Mouse (Mus musculus) testis, adult 2 months (tissue): Measurements from ENCODE around the gene Acsm3. TPM values are rescaled to one million over a fixed set of nuclear protein-coding genes. Genes with fewer than 3 reads are reported as not detected.

Experiments
- H3K27ac ChIP-seq: fragments of 200-500 bp; 2 replicates; pipeline ENCODE4 v1.5.1; 2012; ENCODE audit warnings: low read depth, low read length; ENCODE audit not compliant: control insufficient read depth, insufficient read depth
- H3K27me3 ChIP-seq: fragments of 200-500 bp; 2 replicates; pipeline ENCODE4 v1.6.1; 2012; ENCODE audit warnings: mild to moderate bottlenecking, low read length, moderate library complexity; ENCODE audit not compliant: control insufficient read depth, insufficient read depth
- H3K36me3 ChIP-seq: fragments of 200-500 bp; 2 replicates; pipeline ENCODE4 v1.6.1; 2012; ENCODE audit warnings: mild to moderate bottlenecking, low read length; ENCODE audit not compliant: control insufficient read depth, insufficient read depth
- H3K4me1 ChIP-seq: fragments of 200-500 bp; 2 replicates; pipeline ENCODE4 v1.6.1; 2012; ENCODE audit warnings: low read length; ENCODE audit not compliant: control insufficient read depth, insufficient read depth
- H3K4me3 ChIP-seq: fragments of 200-500 bp; 2 replicates; pipeline ENCODE4 v1.5.1; 2012; ENCODE audit warnings: low read depth, mild to moderate bottlenecking, low read length, moderate library complexity, mixed read lengths; ENCODE audit not compliant: control insufficient read depth
- CTCF ChIP-seq: fragments of 200-500 bp; IDR thresholded peaks from 2 replicates; pipeline ENCODE4 v1.5.1; 2012; ENCODE audit warnings: low read depth, mild to moderate bottlenecking, inconsistent platforms, low read length, moderate library complexity; ENCODE audit not compliant: control insufficient read depth, insufficient read depth, insufficient replicate concordance
- POLR2A ChIP-seq: fragments of 200-500 bp; IDR thresholded peaks from 2 replicates; pipeline ENCODE4 v1.6.1; 2012; ENCODE audit warnings: low read depth, mild to moderate bottlenecking, inconsistent platforms, low read length, moderate library complexity; ENCODE audit not compliant: control insufficient read depth
- polyA plus RNA-seq: library from polyadenylated mRNA; depleted of rRNA; stranded (reverse); fragments of >200 nt; gene quantifications from 2 replicates; pipeline ENCODE4 v1.2.3, GENCODE M21; 2012; rRNA removed

Acsm3 gene
- polyA plus RNA-seq, 1 experiment, result 0.42 TPM

- H3K4me3 ChIP-seq, result peak overlapping the region; percentile 13; the same call in 1 of the 2 replicates
- TF ChIP-seq CTCF, result no peak
- TF ChIP-seq POLR2A, result no peak
- 0 out of 2 replicates have a peak, but pooled peaks cover 3% of the 10 kb centered on the region for H3K4me1 ChIP-seq
- peaks cover 2% of the 10 kb centered on the region; the same call in 1 of the 2 replicates for H3K36me3 ChIP-seq
- H3K27ac ChIP-seq, result no peak overlapping the region
- H3K27me3 ChIP-seq, result no peaks in the 10 kb centered on the region
Measured at GRCm38 (mm10) chr7:119795311-119795710, 34.6 kb downstream of the Acsm3 start.

- H3K4me3 ChIP-seq, result no peak overlapping the region
- H3K4me1 ChIP-seq, result no peaks in the 10 kb centered on the region
- TF ChIP-seq CTCF (no peak), POLR2A (no peak)
- H3K27ac ChIP-seq, result no peak overlapping the region
- peaks cover 1% of the 10 kb centered on the region; the same call in 1 of the 2 replicates for H3K36me3 ChIP-seq
- no peaks in the 10 kb centered on the region for H3K27me3 ChIP-seq
Measured at GRCm38 (mm10) chr7:119800488-119800887, 39.8 kb downstream of the Acsm3 start.

GRCm38 (mm10) chr7:119800991-119801390, 40.3 kb downstream of the Acsm3 start:
- no peaks in the 10 kb centered on the region for H3K4me1 ChIP-seq

GRCm38 (mm10) chr7:119807396-119807795, 46.7 kb downstream of the Acsm3 start:
- Histone ChIP-seq H3K36me3 (peaks cover 4% of the 10 kb centered on the region), H3K4me1 (no peaks in the 10 kb centered on the region), H3K27me3 (no peaks in the 10 kb centered on the region), H3K27ac (no peak overlapping the region), H3K4me3 (no peak overlapping the region)
- TF ChIP-seq CTCF, result no peak

More at GRCm38 (mm10) chr7:119800991-119801390, 40.3 kb downstream of the Acsm3 start:
- H3K27me3 ChIP-seq, result no peaks in the 10 kb centered on the region
- H3K4me3 ChIP-seq, result no peak overlapping the region
- no peak overlapping the region for H3K27ac ChIP-seq
- TF ChIP-seq CTCF (no peak), POLR2A (no peak)
- H3K36me3 ChIP-seq, result peaks cover 2% of the 10 kb centered on the region; the same call in 1 of the 2 replicates

- no peaks in the 10 kb centered on the region for H3K4me1 ChIP-seq
- peaks cover 4% of the 10 kb centered on the region for H3K36me3 ChIP-seq
- TF ChIP-seq CTCF (no peak), POLR2A (no peak)
- no peak overlapping the region for H3K4me3 ChIP-seq
- no peak overlapping the region for H3K27ac ChIP-seq
- H3K27me3 ChIP-seq, result no peaks in the 10 kb centered on the region
Measured at GRCm38 (mm10) chr7:119808723-119809122, 48.0 kb downstream of the Acsm3 start.

- Histone ChIP-seq H3K36me3 (peaks cover 2% of the 10 kb centered on the region), H3K27me3 (no peaks in the 10 kb centered on the region)
- no peak for TF ChIP-seq POLR2A
- TF ChIP-seq CTCF, result no peak
Measured at GRCm38 (mm10) chr7:119835371-119835770, 74.6 kb downstream of the Acsm3 start.

GRCm38 (mm10) chr7:119835996-119836777, 75.5 kb downstream of the Acsm3 start:
- Histone ChIP-seq H3K27me3 (no peaks in the 10 kb centered on the region), H3K4me1 (no peaks in the 10 kb centered on the region), H3K27ac (peak overlapping the region; percentile 85), H3K36me3 (peaks cover 2% of the 10 kb centered on the region), H3K4me3 (no peak overlapping the region)
- TF ChIP-seq POLR2A (no peak), CTCF (no peak)

More at GRCm38 (mm10) chr7:119835371-119835770, 74.6 kb downstream of the Acsm3 start:
- no peak overlapping the region for H3K4me3 ChIP-seq
- no peaks in the 10 kb centered on the region for H3K4me1 ChIP-seq
- H3K27ac ChIP-seq, result peak overlapping the region; percentile 85

Other genes with a start within 250 kb of the Acsm3 start
- 0.22 and 0.25 TPM in 2 replicates for gene Acsm5, start 241.5 kb upstream of the Acsm3 start, polyA plus RNA-seq
- 114 and 155 TPM in 2 replicates for gene Pdilt, start 237.4 kb upstream of the Acsm3 start, polyA plus RNA-seq
- 0.02 TPM in 1 of 2 replicates, not detected in the other for gene Acsm2, start 206.6 kb upstream of the Acsm3 start, polyA plus RNA-seq
- not detected in 2 replicates for gene Acsm1, start 153.9 kb upstream of the Acsm3 start, polyA plus RNA-seq
- gene Acsm4, start 70.9 kb upstream of the Acsm3 start, polyA plus RNA-seq, result not detected in 2 replicates
- 9.1 and 12.4 TPM in 2 replicates for gene Thumpd1, start 40.1 kb upstream of the Acsm3 start, polyA plus RNA-seq
- gene Rexo5, start 33.1 kb downstream of the Acsm3 start, polyA plus RNA-seq, result 51.7 and 58.3 TPM in 2 replicates
- 2.1 and 3.1 TPM in 2 replicates for gene Eri2, start 33.1 kb downstream of the Acsm3 start, polyA plus RNA-seq
- gene Lyrm1, start 134.9 kb downstream of the Acsm3 start, polyA plus RNA-seq, result 27.0 and 31.4 TPM in 2 replicates
- gene Dcun1d3, start 135.4 kb downstream of the Acsm3 start, polyA plus RNA-seq, result 66.1 and 70.0 TPM in 2 replicates